Mouse (Mus musculus): ENCODE data around the gene Fscn1.
A peak's percentile ranks its signal among the peaks of the same experiment; 100 is the strongest.

Gene Fscn1

GRCm38 (mm10) chr5:142973971-142974370 lies 13.8 kb downstream of the Fscn1 start:
- DNase-seq (ENCODE audit: low spot score in 2 of 2), result no peak

GRCm38 (mm10) chr5:142974598-142975121 lies 14.5 kb downstream of the Fscn1 start:
- DNase-seq (ENCODE audit: low spot score in 2 of 2), result peak; percentile 59 to 64

GRCm38 (mm10) chr5:142976516-142976915 lies 16.4 kb downstream of the Fscn1 start:
- no peak for DNase-seq (ENCODE audit: low spot score in 2 of 2)

DNA sequence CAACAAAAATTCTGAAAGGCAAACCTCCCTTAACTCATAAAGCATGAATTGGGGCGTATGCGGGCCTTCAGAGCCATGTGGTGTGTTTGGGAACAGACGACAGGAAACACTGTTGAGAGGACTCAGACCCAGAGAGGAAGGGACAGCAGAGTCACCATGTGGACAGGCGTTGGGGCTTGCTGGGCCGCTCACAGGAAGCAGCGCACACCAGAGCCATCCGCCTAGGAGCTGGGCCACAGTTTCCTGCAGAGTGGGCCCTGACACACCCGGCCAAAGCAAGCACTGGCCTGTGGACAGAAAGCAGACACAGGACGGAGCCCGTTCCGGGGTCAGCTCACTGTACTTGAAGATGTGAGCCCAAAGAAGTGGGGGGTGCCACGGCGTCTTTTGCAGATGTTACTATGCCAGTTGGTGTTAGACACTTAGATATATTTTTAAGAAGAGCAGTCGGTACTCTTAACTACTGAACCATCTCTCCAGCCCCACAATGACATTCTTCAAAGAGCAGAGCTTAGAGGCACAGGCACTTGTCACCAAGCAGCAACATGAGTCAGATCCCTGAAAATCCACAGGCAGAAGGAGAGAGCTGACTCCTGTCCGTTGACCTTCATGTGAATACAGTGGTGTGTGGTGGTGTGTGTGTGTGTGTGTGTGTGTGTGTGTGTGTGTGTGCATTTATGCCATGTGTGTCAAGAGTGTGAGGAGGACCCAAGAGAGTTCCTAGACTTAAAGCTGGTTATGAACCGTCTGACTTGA lies 22.1 kb downstream of the Fscn1 start:
- no peak for DNase-seq (ENCODE audit: low spot score in 2 of 2)

DNA sequence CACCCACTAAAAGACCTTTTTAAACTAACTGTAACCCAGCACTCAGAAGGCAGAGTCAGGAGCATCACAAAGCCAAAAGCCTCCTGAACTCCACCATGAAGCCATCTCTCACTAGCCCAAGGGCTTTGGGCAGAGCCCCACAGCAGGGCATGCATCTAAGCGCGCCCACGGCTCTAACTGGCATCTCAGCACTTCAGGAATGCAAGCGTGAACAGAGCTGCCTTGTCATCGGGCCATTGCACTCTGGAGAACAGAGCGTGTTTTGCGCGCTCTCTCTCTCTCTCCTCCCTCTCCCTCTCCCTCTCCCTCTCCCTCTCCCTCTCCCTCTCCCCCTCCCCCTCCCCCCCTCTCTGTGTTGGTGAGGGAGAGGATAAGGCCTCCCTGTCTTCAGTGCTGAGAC lies 23.0 kb downstream of the Fscn1 start:
- DNase-seq (ENCODE audit: low spot score in 2 of 2), result no peak

- DNase-seq (ENCODE audit: low spot score in 2 of 2), result no peak
Observed at GRCm38 (mm10) chr5:142984271-142984670, 24.1 kb downstream of the Fscn1 start.

- no peak for DNase-seq (ENCODE audit: low spot score in 2 of 2)
Observed at GRCm38 (mm10) chr5:142988520-142988919, 28.4 kb downstream of the Fscn1 start.

DNA sequence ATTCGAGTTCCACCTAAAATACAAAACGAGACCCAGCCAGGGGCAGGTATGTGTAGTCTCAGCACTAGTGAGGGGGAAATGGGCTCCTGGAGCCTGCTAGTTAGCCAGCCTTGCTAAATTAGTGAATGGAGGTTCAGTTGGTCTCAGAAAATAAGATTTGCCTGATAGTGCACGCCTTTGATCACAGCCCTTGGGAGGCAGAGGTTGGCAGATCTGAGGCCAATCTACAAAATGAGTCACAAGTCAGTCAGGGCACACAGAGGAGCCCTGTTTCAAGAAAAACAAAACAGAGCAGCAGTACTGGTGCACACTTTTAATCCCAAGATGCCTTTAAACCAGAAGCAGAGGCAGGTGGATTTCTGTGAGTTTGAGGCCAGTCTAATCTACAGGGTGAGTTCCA lies 29.0 kb downstream of the Fscn1 start:
- DNase-seq (ENCODE audit: low spot score in 2 of 2), result no peak

DNA sequence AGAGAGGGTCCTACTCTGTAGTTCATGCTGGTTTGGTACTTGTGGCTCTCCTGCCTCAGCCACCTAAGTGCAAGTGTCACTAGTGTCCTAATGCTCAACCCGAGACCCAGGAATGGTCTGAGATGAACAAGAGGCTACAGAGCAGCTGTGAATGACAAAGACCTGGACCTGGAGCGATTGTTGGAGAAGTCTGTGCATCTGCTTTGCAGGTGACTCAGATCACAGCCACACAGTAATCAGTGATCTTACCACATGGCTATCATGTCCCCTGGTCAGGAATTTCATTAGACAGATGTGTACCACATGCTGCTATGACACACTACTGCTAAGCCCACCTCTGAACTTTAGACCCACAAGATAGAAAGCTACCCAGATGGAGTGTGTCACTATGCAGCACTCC lies 34.6 kb downstream of the Fscn1 start:
- DNase-seq (ENCODE audit: low spot score in 2 of 2), result no peak

DNA sequence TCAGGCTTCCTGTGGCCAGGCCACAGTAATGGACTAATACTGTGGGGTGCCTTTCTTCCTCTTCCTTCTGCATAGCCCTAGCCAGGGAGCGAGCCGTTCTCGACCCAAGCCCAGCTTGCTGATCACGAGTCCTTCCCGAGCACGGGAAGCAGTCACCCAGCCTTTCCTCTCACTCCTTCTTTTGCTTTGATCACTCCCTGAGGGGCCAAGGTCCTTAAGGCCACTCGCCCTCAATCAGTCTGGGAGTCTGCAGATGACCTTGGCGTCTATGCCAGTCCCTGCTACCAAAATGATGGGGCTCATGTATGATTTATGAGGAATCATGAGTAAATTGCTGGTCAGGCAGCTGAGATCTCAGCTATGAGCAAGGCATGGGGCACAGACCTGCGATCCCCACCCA lies 37.4 kb downstream of the Fscn1 start:
- DNase-seq (ENCODE audit: low spot score in 2 of 2), result no peak

- no peak for DNase-seq (ENCODE audit: low spot score in 2 of 2)
Observed at GRCm38 (mm10) chr5:142998171-142998570, 38.0 kb downstream of the Fscn1 start.

- no peak for DNase-seq (ENCODE audit: low spot score in 2 of 2)
Observed at GRCm38 (mm10) chr5:143000091-143000490, 39.9 kb downstream of the Fscn1 start.

DNA sequence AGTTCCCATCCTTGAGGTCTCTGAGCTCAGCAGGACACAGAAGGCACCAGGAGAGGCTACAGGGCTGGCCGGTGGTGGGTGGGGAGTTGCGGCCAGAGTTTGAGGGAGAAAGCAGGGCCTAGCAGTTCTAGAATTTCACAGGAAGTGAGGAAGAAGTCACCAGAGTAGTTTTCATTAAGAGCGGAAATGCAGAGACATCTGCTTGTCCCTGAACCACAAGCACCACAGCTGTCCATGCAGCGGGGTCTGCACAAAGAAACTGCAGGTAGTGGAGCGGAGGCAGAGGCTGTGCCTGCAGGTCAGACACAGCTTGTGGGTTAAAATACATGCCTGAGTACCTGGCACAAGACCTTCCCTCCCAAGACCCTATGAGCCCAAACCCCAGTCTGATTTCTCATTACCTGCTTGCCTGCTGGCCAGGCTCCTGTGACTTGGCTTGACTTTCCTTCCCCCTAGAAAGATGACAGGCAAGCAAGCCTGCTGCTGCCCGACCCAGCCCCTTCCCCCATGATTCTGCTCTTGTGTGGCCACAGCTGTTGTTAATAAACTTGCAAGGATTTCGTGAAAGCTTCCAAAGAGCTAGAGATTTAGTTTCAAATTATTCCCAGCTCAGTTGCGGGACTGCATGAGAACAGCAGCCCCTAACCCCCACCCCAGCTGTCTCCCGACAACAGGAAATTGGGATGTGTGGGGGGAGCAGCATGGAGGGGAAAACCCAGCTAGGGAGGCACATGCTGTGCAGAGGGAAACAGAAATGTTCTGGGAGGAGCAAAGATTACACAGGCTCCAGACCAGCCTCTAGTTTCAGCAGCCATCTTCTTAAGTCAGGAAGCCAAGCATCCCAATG lies 40.7 kb downstream of the Fscn1 start:
- no peak for DNase-seq (ENCODE audit: low spot score in 2 of 2)

- no peak for DNase-seq (ENCODE audit: low spot score in 2 of 2)
Observed at GRCm38 (mm10) chr5:143009383-143009782, 49.2 kb downstream of the Fscn1 start.

GRCm38 (mm10) chr5:143017401-143017800 lies 57.3 kb downstream of the Fscn1 start:
- DNase-seq (ENCODE audit: low spot score in 2 of 2), result no peak
